Mouse (Mus musculus): ENCODE measurements around the gene Nutf2. TPM values are rescaled to one million over a fixed set of nuclear protein-coding genes. Genes with fewer than 3 reads are reported as not detected.

Nutf2 gene
- total RNA-seq, 2 experiments from 2014 or later, result 120 to 185 TPM

GRCm38 (mm10) chr8:105919390-105919789 is 59.0 kb downstream of the Nutf2 start:
- ATAC-seq (replicated peaks; ENCODE audit: poor library complexity, severe bottlenecking), result no peak

DNA sequence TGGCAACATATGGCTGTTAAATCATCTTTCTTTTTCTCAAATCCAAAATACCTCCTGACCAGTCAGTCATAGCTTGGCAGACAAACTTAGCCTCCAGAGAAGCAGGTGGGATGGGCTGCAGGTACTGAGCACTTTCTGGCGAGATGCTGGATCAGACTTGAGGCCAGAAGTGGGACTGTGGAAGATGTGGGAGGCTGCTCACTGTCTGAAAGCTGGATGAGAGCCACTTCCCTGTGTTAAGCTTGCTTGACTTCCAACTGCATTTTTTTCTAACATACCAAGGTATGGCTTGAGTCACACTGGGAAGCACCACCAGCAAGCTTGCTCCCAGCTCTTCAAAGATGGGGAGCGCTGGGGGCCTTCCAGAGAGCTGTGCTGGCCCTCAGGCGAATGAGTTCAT is 64.7 kb downstream of the Nutf2 start:
- ATAC-seq (replicated peaks; ENCODE audit: poor library complexity, severe bottlenecking), result no peak

Other genes with a start within 250 kb of the Nutf2 start
- gene Ctcf, start 224.0 kb upstream of the Nutf2 start, total RNA-seq (2014; fragmentation: Nextera tagmentation), result 104 and 105 TPM in 2 replicates
- gene Ctcf, start 224.0 kb upstream of the Nutf2 start, total RNA-seq (2017), result 84.1 and 107 TPM in 2 replicates
- not detected in 2 replicates for gene Agrp, start 223.2 kb upstream of the Nutf2 start, total RNA-seq (2014; fragmentation: Nextera tagmentation)
- not detected in 2 replicates for gene Agrp, start 223.2 kb upstream of the Nutf2 start, total RNA-seq (2017)
- 3.4 and 6.3 TPM in 2 replicates for gene Carmil2, start 174.3 kb upstream of the Nutf2 start, total RNA-seq (2014; fragmentation: Nextera tagmentation)
- gene Carmil2, start 174.3 kb upstream of the Nutf2 start, total RNA-seq (2017), result 0.86 and 2.1 TPM in 2 replicates
- gene Acd, start 159.5 kb upstream of the Nutf2 start, total RNA-seq (2014; fragmentation: Nextera tagmentation), result 52.2 and 56.5 TPM in 2 replicates
- 22.4 and 33.3 TPM in 2 replicates for gene Acd, start 159.5 kb upstream of the Nutf2 start, total RNA-seq (2017)
- gene Pard6a, start 159.4 kb upstream of the Nutf2 start, total RNA-seq (2014; fragmentation: Nextera tagmentation), result 7.0 and 13.9 TPM in 2 replicates
- gene Pard6a, start 159.4 kb upstream of the Nutf2 start, total RNA-seq (2017), result 5.9 and 13.3 TPM in 2 replicates
- not detected in 2 replicates for gene 4933405L10Rik, start 152.9 kb upstream of the Nutf2 start, total RNA-seq (2014; fragmentation: Nextera tagmentation)
- not detected in 2 replicates for gene 4933405L10Rik, start 152.9 kb upstream of the Nutf2 start, total RNA-seq (2017)
- 20.0 and 35.2 TPM in 2 replicates for gene Enkd1, start 152.4 kb upstream of the Nutf2 start, total RNA-seq (2014; fragmentation: Nextera tagmentation)
- gene Enkd1, start 152.4 kb upstream of the Nutf2 start, total RNA-seq (2017), result 14.5 and 16.2 TPM in 2 replicates
- gene Gfod2, start 101.9 kb upstream of the Nutf2 start, total RNA-seq (2014; fragmentation: Nextera tagmentation), result 1.7 TPM in 1 of 2 replicates, not detected in the other
- 3.4 and 4.6 TPM in 2 replicates for gene Gfod2, start 101.9 kb upstream of the Nutf2 start, total RNA-seq (2017)
- 12.9 and 16.7 TPM in 2 replicates for gene Ranbp10, start 33.2 kb upstream of the Nutf2 start, total RNA-seq (2014; fragmentation: Nextera tagmentation)
- gene Ranbp10, start 33.2 kb upstream of the Nutf2 start, total RNA-seq (2017), result 7.2 and 8.3 TPM in 2 replicates
- not detected in 2 replicates for gene Tsnaxip1, start 32.8 kb upstream of the Nutf2 start, total RNA-seq (2014; fragmentation: Nextera tagmentation)
- not detected in 2 replicates for gene Tsnaxip1, start 32.8 kb upstream of the Nutf2 start, total RNA-seq (2017)
- 21.4 and 22.0 TPM in 2 replicates for gene Cenpt, start 7.3 kb upstream of the Nutf2 start, total RNA-seq (2014; fragmentation: Nextera tagmentation)
- 9.9 and 10.0 TPM in 2 replicates for gene Cenpt, start 7.3 kb upstream of the Nutf2 start, total RNA-seq (2017)
- gene Thap11, start 5.4 kb upstream of the Nutf2 start, total RNA-seq (2014; fragmentation: Nextera tagmentation), result 20.4 and 30.1 TPM in 2 replicates
- 29.9 and 36.8 TPM in 2 replicates for gene Thap11, start 5.4 kb upstream of the Nutf2 start, total RNA-seq (2017)
- gene Edc4, start 20.3 kb downstream of the Nutf2 start, total RNA-seq (2014; fragmentation: Nextera tagmentation), result 26.7 and 29.3 TPM in 2 replicates
- 26.4 and 42.3 TPM in 2 replicates for gene Edc4, start 20.3 kb downstream of the Nutf2 start, total RNA-seq (2017)
- 0.90 TPM in 1 of 2 replicates, not detected in the other for gene Nrn1l, start 33.0 kb downstream of the Nutf2 start, total RNA-seq (2014; fragmentation: Nextera tagmentation)
- not detected in 2 replicates for gene Nrn1l, start 33.0 kb downstream of the Nutf2 start, total RNA-seq (2017)
- gene Pskh1, start 39.9 kb downstream of the Nutf2 start, total RNA-seq (2014; fragmentation: Nextera tagmentation), result 18.0 and 28.1 TPM in 2 replicates
- 19.7 and 20.6 TPM in 2 replicates for gene Pskh1, start 39.9 kb downstream of the Nutf2 start, total RNA-seq (2017)
- 2.9 and 5.5 TPM in 2 replicates for gene Ctrl, start 73.3 kb downstream of the Nutf2 start, total RNA-seq (2014; fragmentation: Nextera tagmentation)
- gene Ctrl, start 73.3 kb downstream of the Nutf2 start, total RNA-seq (2017), result 2.7 TPM in 1 of 2 replicates, not detected in the other
- 176 and 220 TPM in 2 replicates for gene Psmb10, start 77.9 kb downstream of the Nutf2 start, total RNA-seq (2014; fragmentation: Nextera tagmentation)
- 71.7 and 92.7 TPM in 2 replicates for gene Psmb10, start 77.9 kb downstream of the Nutf2 start, total RNA-seq (2017)
- gene Lcat, start 82.8 kb downstream of the Nutf2 start, total RNA-seq (2014; fragmentation: Nextera tagmentation), result not detected in 2 replicates
- not detected in 2 replicates for gene Lcat, start 82.8 kb downstream of the Nutf2 start, total RNA-seq (2017)
- gene Slc12a4, start 105.5 kb downstream of the Nutf2 start, total RNA-seq (2014; fragmentation: Nextera tagmentation), result 4.7 and 7.8 TPM in 2 replicates
- gene Slc12a4, start 105.5 kb downstream of the Nutf2 start, total RNA-seq (2017), result 1.6 and 6.8 TPM in 2 replicates
- gene Dpep3, start 118.8 kb downstream of the Nutf2 start, total RNA-seq (2014; fragmentation: Nextera tagmentation), result not detected in 2 replicates
- gene Dpep3, start 118.8 kb downstream of the Nutf2 start, total RNA-seq (2017), result not detected in 2 replicates
- 8.3 and 9.6 TPM in 2 replicates for gene Dus2, start 130.8 kb downstream of the Nutf2 start, total RNA-seq (2014; fragmentation: Nextera tagmentation)
- gene Dus2, start 130.8 kb downstream of the Nutf2 start, total RNA-seq (2017), result 10.8 and 20.1 TPM in 2 replicates
- gene Dpep2nb, start 145.4 kb downstream of the Nutf2 start, total RNA-seq (2014; fragmentation: Nextera tagmentation), result not detected in 2 replicates
- 0.39 TPM in 1 of 2 replicates, not detected in the other for gene Dpep2nb, start 145.4 kb downstream of the Nutf2 start, total RNA-seq (2017)
- gene Ddx28, start 151.3 kb downstream of the Nutf2 start, total RNA-seq (2014; fragmentation: Nextera tagmentation), result 5.6 and 11.6 TPM in 2 replicates
- gene Ddx28, start 151.3 kb downstream of the Nutf2 start, total RNA-seq (2017), result 15.1 and 20.2 TPM in 2 replicates
- 74.1 and 86.3 TPM in 2 replicates for gene Nfatc3, start 198.3 kb downstream of the Nutf2 start, total RNA-seq (2014; fragmentation: Nextera tagmentation)
- gene Nfatc3, start 198.3 kb downstream of the Nutf2 start, total RNA-seq (2017), result 31.7 and 32.7 TPM in 2 replicates

All from granulocyte monocyte progenitor cell, adult 5-6 weeks (primary cell).